Mouse (Mus musculus) spleen, postnatal 36 days (tissue): Measurements from ENCODE around the gene Tspan5.

ENCODE experiments used
- DNase-seq, 2 experiments: peaks; one replicate each; pipeline ENCODE4 v3.0.0; 2022; ENCODE audit warnings: low spot score in 2 of 2, mixed read lengths in 1 of 2

Tspan5 gene

GRCm38 (mm10) chr3:138741649-138742565, at the start of gene Tspan5:
Tspan5 (plus strand) TSS chr3:138742195.
- peak; percentile 64 to 66 for DNase-seq

GRCm38 (mm10) chr3:138692302-138692701, 49.7 kb upstream of the Tspan5 start:
- no peak for DNase-seq

DNA sequence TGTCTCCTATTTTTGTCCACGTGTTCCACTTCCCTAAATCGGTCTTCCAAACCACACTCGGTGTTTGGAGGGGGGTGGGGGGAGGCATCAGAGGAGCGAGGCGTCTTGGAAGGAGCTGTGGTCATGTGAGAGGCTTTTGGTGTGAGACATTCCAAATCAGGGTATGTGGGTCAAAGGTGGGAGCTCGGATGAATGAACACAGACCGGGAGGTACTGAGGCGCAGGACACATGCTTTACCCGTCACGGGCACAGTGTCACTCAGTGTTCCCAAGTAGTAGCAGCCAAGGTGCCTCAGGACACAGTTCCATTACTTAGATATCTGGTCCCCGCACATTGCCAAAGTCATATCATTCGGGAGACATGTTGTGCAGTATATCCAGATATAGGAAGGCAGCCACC, 38.6 kb upstream of the Tspan5 start:
- no peak for DNase-seq

- DNase-seq: no peak
These were observed 37.5 kb upstream of the Tspan5 start for GRCm38 (mm10) chr3:138704469-138704868.

DNA sequence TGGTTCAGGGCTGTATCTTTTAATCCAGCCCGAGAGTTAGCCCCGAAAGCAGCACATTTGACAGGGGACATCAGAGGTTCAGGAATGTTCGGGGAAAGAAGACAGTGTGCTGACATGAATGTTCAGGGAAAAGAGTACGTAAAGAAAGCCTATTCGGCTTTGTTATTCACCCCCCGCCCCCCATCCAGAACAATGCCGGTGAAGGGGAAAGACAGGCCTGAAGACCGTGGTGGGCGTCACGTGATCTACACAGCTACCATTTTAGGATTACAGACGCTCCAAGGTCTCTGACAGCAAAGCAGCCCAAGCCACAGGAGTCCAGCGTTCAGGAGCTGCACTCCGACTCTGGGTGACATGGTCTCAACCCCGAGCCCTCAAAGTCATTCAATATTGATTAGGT, 36.1 kb upstream of the Tspan5 start:
- DNase-seq: no peak

GRCm38 (mm10) chr3:138709183-138709582, 32.8 kb upstream of the Tspan5 start:
- DNase-seq: no peak

DNA sequence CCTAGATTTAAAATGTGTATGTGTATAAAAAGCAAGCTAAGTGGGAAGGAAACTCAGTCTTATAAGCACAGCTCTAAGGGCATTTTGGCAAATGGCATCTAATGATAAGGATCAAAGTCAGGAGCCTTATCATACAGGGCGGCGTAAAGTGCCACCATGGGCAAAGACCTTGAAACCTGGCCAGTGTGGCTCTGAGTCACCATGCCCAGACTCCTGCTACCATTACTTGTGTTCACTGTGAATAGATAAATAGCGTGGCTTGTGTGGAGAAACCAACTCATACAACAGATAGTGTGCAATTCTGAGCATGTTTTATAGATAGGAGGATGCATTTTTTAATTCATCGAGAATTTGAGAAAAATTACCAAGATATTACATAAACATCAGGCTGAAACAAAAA, 30.0 kb upstream of the Tspan5 start:
- no peak for DNase-seq

DNA sequence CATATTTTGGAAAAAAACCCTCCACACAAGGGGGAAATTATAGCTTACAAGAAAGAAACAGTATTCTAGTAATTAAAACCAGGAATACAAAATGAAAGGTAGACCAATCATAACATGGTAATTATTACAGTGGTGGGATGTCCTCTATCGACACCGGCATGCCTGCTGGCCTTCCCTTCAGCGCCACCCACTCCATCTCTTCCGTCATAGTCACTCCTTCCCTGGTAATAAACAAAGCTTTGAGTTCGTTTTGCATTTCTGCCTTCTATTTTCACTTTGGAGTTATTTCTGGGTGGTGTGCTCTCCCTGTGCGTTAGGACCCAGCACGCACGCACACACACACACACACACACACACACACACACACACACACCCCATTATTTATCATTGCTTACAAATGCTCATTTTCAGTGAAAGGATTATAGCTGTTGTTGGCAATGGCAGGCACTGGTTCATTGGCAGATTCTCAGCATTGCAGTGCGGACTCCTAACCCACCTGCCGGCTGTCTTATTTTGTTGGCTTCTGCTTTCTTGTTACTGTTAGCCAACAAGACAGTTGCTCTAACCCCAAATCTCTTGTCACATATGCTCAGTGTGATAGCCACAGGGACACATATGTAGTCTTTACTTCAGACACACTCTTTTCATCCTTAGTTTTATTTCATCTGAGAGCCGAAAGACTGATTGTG, 29.4 kb upstream of the Tspan5 start:
- no peak for DNase-seq

- no peak for DNase-seq
These were observed 28.9 kb upstream of the Tspan5 start for GRCm38 (mm10) chr3:138713141-138713540.

DNA sequence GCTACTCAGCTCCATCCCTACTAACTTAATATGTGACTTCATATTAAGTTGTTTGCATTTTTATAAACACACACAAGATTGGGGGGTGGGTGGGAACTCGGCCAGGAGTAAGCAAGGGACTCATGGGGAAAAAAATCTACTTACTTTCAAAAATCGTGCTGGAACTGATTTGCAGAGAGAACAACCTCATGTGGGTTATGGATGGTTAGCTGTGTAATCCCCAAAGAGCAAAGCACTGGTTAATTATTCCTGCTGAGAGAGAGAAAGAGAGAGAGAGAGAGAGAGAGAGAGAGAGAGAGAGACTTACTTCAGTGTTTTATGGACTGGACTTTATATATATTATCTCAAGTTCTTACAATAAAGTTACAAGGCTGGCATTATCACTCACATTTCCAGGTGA, 27.2 kb upstream of the Tspan5 start:
- no peak for DNase-seq

DNA sequence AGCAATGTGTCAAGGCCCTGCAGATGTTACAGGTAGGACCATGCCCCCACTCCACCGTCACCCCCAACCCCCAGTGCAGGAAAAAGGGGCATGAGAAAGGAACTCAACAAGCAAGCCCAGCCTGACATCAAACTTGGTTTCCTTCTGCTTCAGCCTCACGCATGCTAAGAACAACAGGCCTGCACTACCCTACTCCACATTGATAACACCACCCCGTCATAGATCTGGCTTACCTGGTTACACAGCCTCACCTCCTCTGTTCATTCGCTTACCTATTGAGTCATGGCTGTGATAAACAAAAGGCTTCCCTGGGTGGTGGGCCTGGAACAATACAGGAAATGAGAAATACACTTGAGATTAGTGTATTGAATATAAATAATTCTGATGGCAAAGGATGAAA, 26.8 kb upstream of the Tspan5 start:
- DNase-seq: no peak

GRCm38 (mm10) chr3:138717040-138717439, 25.0 kb upstream of the Tspan5 start:
- no peak for DNase-seq

- no peak for DNase-seq
These were observed 19.8 kb upstream of the Tspan5 start for GRCm38 (mm10) chr3:138722152-138722551.

DNA sequence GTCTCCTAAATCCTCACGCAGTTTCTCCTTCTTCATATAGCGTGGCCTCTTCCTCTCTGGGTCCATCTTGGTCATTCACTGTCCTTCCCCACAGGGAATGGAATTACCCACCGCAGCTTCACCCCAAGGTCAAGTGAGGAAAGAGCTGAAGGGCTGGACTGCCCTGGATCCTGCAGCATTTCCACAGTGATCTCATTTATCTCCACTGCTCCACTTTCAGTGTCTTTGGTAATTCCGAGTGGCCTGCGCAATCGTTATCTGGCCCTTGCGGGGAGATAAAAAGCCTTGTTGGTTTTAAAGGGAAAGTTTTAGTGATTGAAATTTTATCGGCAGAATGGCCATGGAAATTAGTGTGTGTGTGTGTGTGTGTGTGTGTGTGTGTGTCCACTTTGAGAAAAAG, 14.4 kb upstream of the Tspan5 start:
- no peak for DNase-seq

GRCm38 (mm10) chr3:138728840-138729239, 13.2 kb upstream of the Tspan5 start:
- no peak for DNase-seq

GRCm38 (mm10) chr3:138730812-138731211, 11.2 kb upstream of the Tspan5 start:
- DNase-seq: no peak

- no peak for DNase-seq
These were observed 6.2 kb upstream of the Tspan5 start for GRCm38 (mm10) chr3:138735760-138736159.

DNA sequence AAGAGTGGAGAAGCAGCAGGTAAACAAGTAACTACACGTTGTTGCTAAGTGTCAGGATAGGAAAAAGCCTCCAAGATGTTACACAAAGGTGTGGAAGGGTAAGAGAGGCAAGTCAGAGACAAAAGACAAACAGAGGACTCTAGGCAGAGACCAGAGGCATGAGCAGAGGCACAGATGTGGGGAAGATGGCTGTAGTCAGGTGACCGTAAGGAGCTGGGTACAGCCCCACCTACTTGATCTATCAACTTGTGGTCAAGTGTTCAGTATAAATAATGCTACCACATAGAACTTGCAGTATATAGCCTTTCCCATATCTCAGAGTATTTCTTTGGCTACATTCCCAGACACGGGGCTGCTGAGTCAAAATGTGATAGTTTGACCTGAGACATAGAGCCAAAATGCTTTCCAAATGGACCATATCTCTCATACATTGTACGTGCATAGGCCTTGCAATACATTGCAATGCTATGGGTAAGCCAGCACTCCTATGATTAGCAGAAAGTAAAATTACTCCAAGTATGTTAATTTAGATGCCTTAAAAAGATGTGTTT, 2.8 kb upstream of the Tspan5 start:
- DNase-seq: no peak

DNA sequence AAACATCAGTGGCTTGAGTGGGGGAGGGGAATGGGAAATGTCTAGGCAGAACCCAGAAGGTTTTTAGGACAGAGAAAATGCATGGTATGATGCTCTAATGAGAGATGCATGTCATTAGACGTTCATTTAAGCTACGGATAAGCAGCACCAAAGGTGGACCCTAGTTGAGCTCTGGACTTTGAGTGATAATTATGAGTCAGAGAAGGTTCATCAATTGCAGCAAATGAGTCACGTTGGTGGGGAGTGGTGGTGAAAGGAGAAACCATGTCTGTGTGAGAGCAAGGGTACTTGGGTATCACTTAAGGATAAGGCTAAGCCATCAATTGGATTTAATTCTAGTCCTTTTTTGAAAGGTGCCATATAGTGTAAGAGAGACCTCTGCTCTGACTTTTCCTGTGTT, 1.7 kb upstream of the Tspan5 start:
- DNase-seq: no peak

DNA sequence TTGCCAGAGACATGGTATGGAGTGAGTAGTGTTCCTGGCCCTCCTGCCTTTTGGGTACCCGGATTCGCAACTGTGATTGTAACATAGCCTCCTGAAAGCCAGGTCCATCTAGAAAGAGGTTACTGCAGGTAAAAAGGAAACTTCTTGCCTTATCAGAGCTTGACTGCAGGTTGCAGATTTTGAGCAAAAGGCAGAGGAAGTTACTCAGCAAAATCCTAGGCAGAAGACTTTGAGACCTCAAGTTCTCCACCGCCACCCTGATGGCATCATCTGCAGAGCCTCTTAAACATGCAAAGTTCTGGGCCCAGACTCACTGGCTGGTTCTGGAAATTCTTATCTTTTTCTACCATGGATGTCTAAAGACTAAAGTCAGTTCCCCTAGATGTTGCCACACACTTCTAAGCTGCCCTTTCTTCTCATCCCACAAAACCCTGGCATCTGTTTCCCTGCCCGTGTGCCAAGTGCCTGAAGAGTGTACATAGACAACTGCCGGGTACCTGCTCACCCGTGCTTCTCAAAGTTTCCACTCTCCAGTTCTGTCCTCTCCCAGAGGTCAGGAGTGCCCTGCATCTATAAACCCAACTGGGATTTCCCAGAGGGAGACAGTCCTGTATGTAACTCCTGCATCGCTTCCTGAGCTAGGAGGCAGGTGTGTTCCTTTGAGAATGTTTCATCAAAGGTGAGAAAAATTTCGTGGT, 1.0 kb upstream of the Tspan5 start:
- no peak for DNase-seq

- DNase-seq: peak; percentile 38 to 39
These were observed 553 bp downstream of the Tspan5 start for GRCm38 (mm10) chr3:138742566-138742930.

- DNase-seq: peak; percentile 35 to 43
These were observed 1.2 kb downstream of the Tspan5 start for GRCm38 (mm10) chr3:138743061-138743671.
